Mouse (Mus musculus): Measurements from ENCODE around the gene Hoxa1.

The Hoxa1 gene

GRCm38 (mm10) chr6:52158276-52159051, at the start of gene Hoxa1:
Hoxa1 (minus strand) TSS chr6:52158317.
- DNase-seq (ENCODE audit: low read depth, low spot score), result no peak

GRCm38 (mm10) chr6:52207684-52207976, 49.5 kb upstream of the Hoxa1 start:
- DNase-seq (ENCODE audit: low read depth, low spot score), result no peak

GRCm38 (mm10) chr6:52206882-52207683, 49.0 kb upstream of the Hoxa1 start:
- no peak for DNase-seq (ENCODE audit: low read depth, low spot score)

GRCm38 (mm10) chr6:52205638-52206621, 47.8 kb upstream of the Hoxa1 start:
- no peak for DNase-seq (ENCODE audit: low read depth, low spot score)

GRCm38 (mm10) chr6:52205221-52205620, 47.1 kb upstream of the Hoxa1 start:
- no peak for DNase-seq (ENCODE audit: low read depth, low spot score)

- no peak for DNase-seq (ENCODE audit: low read depth, low spot score)
These were observed 46.1 kb upstream of the Hoxa1 start, which contains the start of gene Hoxa5 for GRCm38 (mm10) chr6:52204050-52204752. Hoxa5 (minus strand) TSS chr6:52204587.

GRCm38 (mm10) chr6:52203371-52204049, 45.4 kb upstream of the Hoxa1 start:
- no peak for DNase-seq (ENCODE audit: low read depth, low spot score)

GRCm38 (mm10) chr6:52203121-52203370, 44.9 kb upstream of the Hoxa1 start:
- DNase-seq (ENCODE audit: low read depth, low spot score), result no peak

- no peak for DNase-seq (ENCODE audit: low read depth, low spot score)
These were observed 44.4 kb upstream of the Hoxa1 start for GRCm38 (mm10) chr6:52202362-52203120.

- no peak for DNase-seq (ENCODE audit: low read depth, low spot score)
These were observed 43.2 kb upstream of the Hoxa1 start for GRCm38 (mm10) chr6:52201269-52201668.

GRCm38 (mm10) chr6:52200751-52201250, 42.7 kb upstream of the Hoxa1 start:
- DNase-seq (ENCODE audit: low read depth, low spot score), result no peak

GRCm38 (mm10) chr6:52200073-52200750, 42.1 kb upstream of the Hoxa1 start:
- no peak for DNase-seq (ENCODE audit: low read depth, low spot score)

GRCm38 (mm10) chr6:52197271-52197670, 39.2 kb upstream of the Hoxa1 start:
- no peak for DNase-seq (ENCODE audit: low read depth, low spot score)

GRCm38 (mm10) chr6:52196811-52197210, 38.7 kb upstream of the Hoxa1 start:
- DNase-seq (ENCODE audit: low read depth, low spot score), result no peak

- DNase-seq (ENCODE audit: low read depth, low spot score), result no peak
These were observed 36.6 kb upstream of the Hoxa1 start for GRCm38 (mm10) chr6:52194690-52195089.

GRCm38 (mm10) chr6:52191860-52192550, 33.9 kb upstream of the Hoxa1 start:
- DNase-seq (ENCODE audit: low read depth, low spot score), result no peak

GRCm38 (mm10) chr6:52190906-52191810, 33.0 kb upstream of the Hoxa1 start, which contains the start of gene Hoxa4:
Hoxa4 (minus strand) TSS chr6:52191753.
- DNase-seq (ENCODE audit: low read depth, low spot score), result no peak

- DNase-seq (ENCODE audit: low read depth, low spot score), result no peak
These were observed 32.3 kb upstream of the Hoxa1 start for GRCm38 (mm10) chr6:52190410-52190809.
